Mouse (Mus musculus): ENCODE results near the gene Wdr83os. TPM values are rescaled to one million over a fixed set of nuclear protein-coding genes. Genes with fewer than 3 reads are reported as not detected.
"Not testable (repeated sequence)": the region's sequence is repeated elsewhere in the genome, so short reads cannot be mapped to it uniquely, and the experiment has no call there.

Wdr83os gene
- polyA plus RNA-seq, 1 experiment from 2014 or later: 153 TPM

DNA sequence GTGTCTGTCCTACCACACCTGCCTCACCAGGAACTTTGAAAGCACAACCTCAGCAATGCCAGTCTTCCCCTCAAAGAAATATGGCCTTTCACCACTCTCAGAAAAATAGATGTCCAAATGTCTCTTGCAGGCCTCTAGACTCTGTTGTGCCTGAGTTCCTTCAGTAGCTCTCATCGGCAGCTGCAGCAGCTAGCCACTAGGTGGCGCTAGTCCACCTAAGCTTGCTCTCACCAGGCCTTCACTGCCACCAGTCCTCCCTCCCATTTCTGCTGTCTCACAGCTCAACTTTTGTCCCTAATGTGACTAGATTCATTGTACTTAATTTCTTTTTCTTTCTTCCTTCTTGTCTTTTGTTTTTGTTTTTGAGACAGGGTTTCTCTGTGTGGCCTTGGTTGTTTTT is 3.5 kb upstream of the Wdr83os start:
- Histone ChIP-seq H3K27ac (ENCODE audit: low read length) (no peak overlapping the region), H3K4me2 (replicated peaks; ENCODE audit: low read depth, low read length) (no peak overlapping the region), H3K36me3 (ENCODE audit: control insufficient read depth, insufficient read depth, low read length) (peaks cover 42% of the 10 kb centered on the region), H3K9ac (replicated peaks; ENCODE audit: low read depth, low read length) (no peak overlapping the region), H3K4me1 (ENCODE audit: control insufficient read depth, insufficient read depth, low read length) (peaks cover 13% of the 10 kb centered on the region), H3K27me3 (ENCODE audit: control insufficient read depth, insufficient read depth, low read length) (no peaks in the 10 kb centered on the region), H3K4me3 (ENCODE audit: low read depth, low read length) (no peak overlapping the region), H3K9me3 (ENCODE audit: control insufficient read depth, low read depth, low read length) (no peaks in the 10 kb centered on the region)
- WGBS: 0% methylated on average over 2 of the region's 2 CpGs
- 0 out of 2 replicates have a peak, but pooled peaks have one; percentile 35 for ATAC-seq (ENCODE audit: insufficient number of reproducible peaks, insufficient read depth, low FRiP score, low read depth)

DNA sequence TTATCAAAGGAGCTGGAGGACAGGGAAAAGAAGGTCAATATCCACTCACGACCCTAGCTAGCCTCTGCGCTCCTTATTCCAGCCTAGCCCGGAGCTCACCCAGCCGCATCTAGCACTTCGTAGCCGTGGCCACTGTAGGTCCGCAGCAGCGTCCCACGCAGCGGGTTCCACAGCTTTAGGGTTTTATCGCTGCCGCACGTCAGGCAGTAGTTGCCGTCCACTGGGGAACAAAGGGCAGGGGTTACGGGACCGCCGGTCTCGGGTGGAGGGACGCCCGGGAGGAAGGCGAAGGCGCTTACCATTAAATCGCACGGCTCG is 367 bp upstream of the Wdr83os start:
- peak overlapping the region; percentile 81 for H3K9ac ChIP-seq (replicated peaks; ENCODE audit: low read depth, low read length)
- peaks cover 15% of the 10 kb centered on the region for H3K4me1 ChIP-seq (ENCODE audit: control insufficient read depth, insufficient read depth, low read length)
- H3K27ac ChIP-seq (ENCODE audit: low read length): no peak overlapping the region
- under 1% methylated on average over 25 of the region's 25 CpGs for WGBS
- ATAC-seq (ENCODE audit: insufficient number of reproducible peaks, insufficient read depth, low FRiP score, low read depth): no peak
- peaks cover 24% of the 10 kb centered on the region for H3K36me3 ChIP-seq (ENCODE audit: control insufficient read depth, insufficient read depth, low read length)
- H3K9me3 ChIP-seq (ENCODE audit: control insufficient read depth, low read depth, low read length): no peaks in the 10 kb centered on the region
- H3K27me3 ChIP-seq (ENCODE audit: control insufficient read depth, insufficient read depth, low read length): no peaks in the 10 kb centered on the region
- peak overlapping the region; percentile 96 for H3K4me2 ChIP-seq (replicated peaks; ENCODE audit: low read depth, low read length)
- peak overlapping the region; percentile 82 for H3K4me3 ChIP-seq (ENCODE audit: low read depth, low read length)

DNA sequence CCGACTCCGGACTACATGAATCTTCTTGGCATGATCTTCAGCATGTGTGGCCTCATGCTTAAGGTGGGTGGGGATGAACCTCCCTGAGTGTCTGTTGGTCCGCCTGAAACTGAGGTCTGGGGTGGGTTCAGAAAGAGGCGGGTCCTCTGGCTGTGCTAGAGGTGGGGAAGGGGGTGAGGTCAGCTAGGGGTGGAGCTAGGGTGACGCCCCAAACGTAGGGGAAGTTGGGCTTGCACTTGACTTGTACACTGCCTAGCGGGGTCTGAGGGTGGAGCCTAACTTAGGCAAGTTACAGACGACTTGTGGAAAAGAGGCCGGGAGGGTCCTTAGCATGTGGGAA is 646 bp downstream of the Wdr83os start, which contains the start of gene Wdr83:
Gene Wdr83, minus strand, starts transcription at position 91 of the 340 bp plus-strand sequence.
- peak within 1 kb of the TSS; percentile 72; the same call in 1 of the 2 replicates for H3K27ac ChIP-seq (ENCODE audit: low read length)
- peak; percentile 57 for ATAC-seq (ENCODE audit: insufficient number of reproducible peaks, insufficient read depth, low FRiP score, low read depth)
- H3K4me2 ChIP-seq (replicated peaks; ENCODE audit: low read depth, low read length): peak within 1 kb of the TSS; percentile 96
- H3K36me3 ChIP-seq (ENCODE audit: control insufficient read depth, insufficient read depth, low read length): peaks cover 20% of the 10 kb centered on the region
- peak within 1 kb of the TSS; percentile 81 for H3K9ac ChIP-seq (replicated peaks; ENCODE audit: low read depth, low read length)
- H3K27me3 ChIP-seq (ENCODE audit: control insufficient read depth, insufficient read depth, low read length): no peaks in the 10 kb centered on the region
- H3K4me1 ChIP-seq (ENCODE audit: control insufficient read depth, insufficient read depth, low read length): peaks cover 15% of the 10 kb centered on the region
- WGBS: 2% methylated on average over 9 of the region's 9 CpGs
- H3K9me3 ChIP-seq (ENCODE audit: control insufficient read depth, low read depth, low read length): no peaks in the 10 kb centered on the region
- peak within 1 kb of the TSS; percentile 82 for H3K4me3 ChIP-seq (ENCODE audit: low read depth, low read length)

DNA sequence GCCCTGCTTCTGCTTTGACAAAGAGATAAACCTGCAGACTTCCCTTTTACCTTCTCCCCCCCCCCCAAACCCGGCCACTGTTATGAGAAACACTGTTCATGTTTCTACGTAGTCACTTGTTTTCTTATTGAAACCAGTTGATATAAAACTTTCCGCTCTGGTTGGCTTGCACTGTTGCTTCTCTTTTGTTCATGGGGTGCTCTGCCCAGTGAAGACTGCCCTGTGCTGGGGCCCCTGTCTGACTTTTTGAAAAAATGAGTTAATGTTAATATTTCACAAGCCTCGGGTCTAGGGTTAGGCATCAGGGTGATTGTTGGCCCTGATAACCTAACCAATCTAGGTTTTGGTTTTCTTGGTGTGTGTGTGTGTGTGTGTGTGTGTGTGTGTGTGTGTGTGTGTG is 1.6 kb downstream of the Wdr83os start:
- ATAC-seq (ENCODE audit: insufficient number of reproducible peaks, insufficient read depth, low FRiP score, low read depth); H3K27me3 ChIP-seq (ENCODE audit: control insufficient read depth, insufficient read depth, low read length); H3K4me3 ChIP-seq (ENCODE audit: low read depth, low read length); H3K27ac ChIP-seq (ENCODE audit: low read length); H3K9ac ChIP-seq (replicated peaks; ENCODE audit: low read depth, low read length); H3K4me2 ChIP-seq (replicated peaks; ENCODE audit: low read depth, low read length); H3K9me3 ChIP-seq (ENCODE audit: control insufficient read depth, low read depth, low read length): not testable (repeated sequence)
- Histone ChIP-seq H3K4me1 (ENCODE audit: control insufficient read depth, insufficient read depth, low read length) (peaks cover 15% of the 10 kb centered on the region), H3K36me3 (ENCODE audit: control insufficient read depth, insufficient read depth, low read length) (peaks cover 13% of the 10 kb centered on the region)
- 85% methylated on average over 4 of the region's 4 CpGs for WGBS

DNA sequence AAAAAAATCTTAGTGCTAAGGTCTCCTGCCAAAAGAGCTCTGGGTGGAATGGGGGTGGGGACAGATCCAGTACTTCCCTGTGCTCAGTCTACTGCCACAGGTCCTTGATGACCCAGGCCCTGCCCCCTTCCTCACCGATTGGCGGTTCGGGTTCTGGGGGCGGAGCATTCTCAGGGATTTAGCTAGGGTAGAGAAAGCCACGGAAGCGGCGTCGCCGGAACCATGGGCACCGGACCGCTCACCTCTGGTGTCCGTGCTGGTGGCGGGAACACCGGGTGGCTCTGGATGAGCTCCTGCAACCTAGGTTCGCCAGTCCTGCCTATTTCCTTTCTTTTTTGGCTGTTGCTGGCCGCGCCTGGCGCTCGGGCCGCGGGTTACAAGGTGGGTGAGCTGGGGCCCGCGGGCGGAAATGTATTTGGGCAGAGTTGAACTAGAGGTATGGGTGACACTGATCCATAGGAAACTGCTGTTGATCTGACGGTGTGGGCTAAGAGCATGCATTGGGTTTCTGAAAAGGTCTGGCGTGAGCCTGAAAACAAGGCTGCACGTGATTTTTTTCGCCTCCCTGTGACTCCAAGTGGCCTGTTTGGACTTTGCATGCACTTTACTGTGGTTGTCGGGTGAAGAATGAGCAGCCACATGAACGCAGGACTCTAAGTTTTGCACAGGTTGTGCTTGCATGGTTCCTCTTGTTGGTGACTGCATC is 2.7 kb downstream of the Wdr83os start, which contains the start of gene Man2b1:
Gene Man2b1, plus strand, starts transcription at position 163 of the 706 bp plus-strand sequence.
- WGBS: under 1% methylated on average over 30 of the region's 30 CpGs
- H3K4me3 ChIP-seq (ENCODE audit: low read depth, low read length): peak within 1 kb of the TSS; percentile 67

DNA sequence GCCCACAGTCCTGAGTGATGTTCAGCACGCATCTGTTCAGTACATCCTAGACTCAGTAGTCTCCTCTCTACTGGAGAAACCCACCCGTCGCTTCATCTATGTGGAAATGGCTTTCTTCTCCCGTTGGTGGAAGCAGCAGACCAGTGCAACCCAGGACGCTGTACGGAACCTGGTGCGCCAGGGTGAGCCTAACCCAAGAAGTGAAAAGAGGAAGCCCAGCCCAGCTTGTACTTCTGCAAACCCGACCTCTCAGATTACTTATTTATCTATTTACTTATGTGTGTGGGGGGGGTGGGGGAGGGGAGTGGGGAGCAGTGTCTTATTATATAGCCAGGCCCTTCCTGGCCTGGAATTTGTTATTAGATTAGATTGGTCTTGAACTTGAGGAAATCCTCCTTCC is 4.1 kb downstream of the Wdr83os start:
- Histone ChIP-seq H3K36me3 (ENCODE audit: control insufficient read depth, insufficient read depth, low read length) (peaks cover 14% of the 10 kb centered on the region), H3K4me3 (ENCODE audit: low read depth, low read length) (no peak overlapping the region), H3K9ac (replicated peaks; ENCODE audit: low read depth, low read length) (no peak overlapping the region), H3K27ac (ENCODE audit: low read length) (no peak overlapping the region), H3K4me1 (ENCODE audit: control insufficient read depth, insufficient read depth, low read length) (peaks cover 13% of the 10 kb centered on the region), H3K9me3 (ENCODE audit: control insufficient read depth, low read depth, low read length) (no peaks in the 10 kb centered on the region), H3K4me2 (replicated peaks; ENCODE audit: low read depth, low read length) (peak overlapping the region; percentile 85; the same call in 1 of the 2 replicates), H3K27me3 (ENCODE audit: control insufficient read depth, insufficient read depth, low read length) (no peaks in the 10 kb centered on the region)
- 85% methylated on average over 8 of the region's 8 CpGs for WGBS
- ATAC-seq (ENCODE audit: insufficient number of reproducible peaks, insufficient read depth, low FRiP score, low read depth): no peak

More for the DNA sequence above, 2.7 kb downstream of the Wdr83os start, which contains the start of gene Man2b1:
- Histone ChIP-seq H3K9me3 (ENCODE audit: control insufficient read depth, low read depth, low read length) (no peaks in the 10 kb centered on the region), H3K4me2 (replicated peaks; ENCODE audit: low read depth, low read length) (peak within 1 kb of the TSS; percentile 85), H3K4me1 (ENCODE audit: control insufficient read depth, insufficient read depth, low read length) (peaks cover 15% of the 10 kb centered on the region), H3K36me3 (ENCODE audit: control insufficient read depth, insufficient read depth, low read length) (peaks cover 21% of the 10 kb centered on the region), H3K9ac (replicated peaks; ENCODE audit: low read depth, low read length) (peak within 1 kb of the TSS; percentile 41), H3K27ac (ENCODE audit: low read length) (peak within 1 kb of the TSS; percentile 27; the same call in 1 of the 2 replicates), H3K27me3 (ENCODE audit: control insufficient read depth, insufficient read depth, low read length) (no peaks in the 10 kb centered on the region)
- peak; percentile 87 for ATAC-seq (ENCODE audit: insufficient number of reproducible peaks, insufficient read depth, low FRiP score, low read depth)

DNA sequence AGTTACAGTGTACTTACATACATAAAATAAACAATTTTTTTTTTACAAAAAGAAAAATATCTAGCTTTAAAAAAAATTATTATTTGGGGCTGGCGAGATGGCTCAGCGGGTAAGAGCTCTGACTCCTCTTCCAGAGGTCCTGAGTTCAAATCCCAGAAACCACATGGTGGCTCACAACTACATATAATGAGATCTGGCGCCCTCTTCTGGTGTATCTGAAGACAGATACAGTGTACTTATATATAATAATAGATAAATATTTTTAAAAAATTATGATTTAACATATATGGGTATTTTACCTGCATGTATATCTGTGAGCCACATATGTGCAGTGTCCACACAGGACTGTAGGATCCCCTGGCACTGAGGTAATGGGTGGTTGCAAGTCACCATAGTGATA is 5.7 kb downstream of the Wdr83os start:
- no peak overlapping the region for H3K4me3 ChIP-seq (ENCODE audit: low read depth, low read length)
- 80% methylated on average over 3 of the region's 3 CpGs for WGBS

DNA sequence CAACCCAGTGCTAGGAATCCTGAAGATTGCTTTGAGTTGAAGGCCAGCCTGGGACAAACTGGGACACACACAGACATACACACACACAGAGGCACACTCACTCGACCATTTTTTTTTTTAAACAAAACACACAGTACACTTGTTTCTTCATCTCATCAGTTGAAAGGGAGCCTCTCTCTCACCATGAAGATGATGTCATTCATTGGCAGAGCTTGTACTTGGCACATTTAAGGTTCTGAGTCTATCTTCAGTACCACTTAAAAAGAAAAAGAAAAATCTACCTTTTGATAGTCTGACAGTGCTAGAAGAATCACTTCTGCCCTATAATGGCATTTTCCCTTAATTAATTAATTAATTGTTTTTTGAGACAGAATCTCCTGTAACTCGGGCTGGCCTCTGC is 8.2 kb downstream of the Wdr83os start:
- Histone ChIP-seq H3K4me2 (replicated peaks; ENCODE audit: low read depth, low read length) (no peak overlapping the region), H3K4me3 (ENCODE audit: low read depth, low read length) (no peak overlapping the region), H3K9me3 (ENCODE audit: control insufficient read depth, low read depth, low read length) (no peaks in the 10 kb centered on the region), H3K27ac (ENCODE audit: low read length) (no peak overlapping the region), H3K9ac (replicated peaks; ENCODE audit: low read depth, low read length) (no peak overlapping the region), H3K36me3 (ENCODE audit: control insufficient read depth, insufficient read depth, low read length) (peaks cover 15% of the 10 kb centered on the region), H3K4me1 (ENCODE audit: control insufficient read depth, insufficient read depth, low read length) (peaks cover 4% of the 10 kb centered on the region; the same call in 1 of the 2 replicates), H3K27me3 (ENCODE audit: control insufficient read depth, insufficient read depth, low read length) (no peaks in the 10 kb centered on the region)
- no peak for ATAC-seq (ENCODE audit: insufficient number of reproducible peaks, insufficient read depth, low FRiP score, low read depth)
- 73% methylated on average over 2 of the region's 2 CpGs for WGBS

More for the DNA sequence above, 5.7 kb downstream of the Wdr83os start:
- no peak overlapping the region for H3K9ac ChIP-seq (replicated peaks; ENCODE audit: low read depth, low read length)
- no peaks in the 10 kb centered on the region for H3K9me3 ChIP-seq (ENCODE audit: control insufficient read depth, low read depth, low read length)
- no peaks in the 10 kb centered on the region for H3K27me3 ChIP-seq (ENCODE audit: control insufficient read depth, insufficient read depth, low read length)
- H3K27ac ChIP-seq (ENCODE audit: low read length): no peak overlapping the region
- H3K4me2 ChIP-seq (replicated peaks; ENCODE audit: low read depth, low read length): no peak overlapping the region
- H3K36me3 ChIP-seq (ENCODE audit: control insufficient read depth, insufficient read depth, low read length): peaks cover 14% of the 10 kb centered on the region
- no peak for ATAC-seq (ENCODE audit: insufficient number of reproducible peaks, insufficient read depth, low FRiP score, low read depth)
- peaks cover 10% of the 10 kb centered on the region for H3K4me1 ChIP-seq (ENCODE audit: control insufficient read depth, insufficient read depth, low read length)
